In genomic region chr10:22993158-22993557, GRCm38 (mm10) we compare ENCODE assay signal across 16 mouse cellular contexts.
"Had no signal": no experiment of that assay in that cellular context is flagged by ENCODE, and none has a peak within 500 bp of the region (broad histone marks: within the 10 kb centered on the region; RNA-seq: fewer than 3 reads in every experiment).

No protein-coding gene starts in this region.

- H3K4me2 ChIP-seq: neural tube, embryonic 13.5 days; neural tube, embryonic 15.5 days; stomach, embryonic 15.5 days had no signal

- H3K27me3 ChIP-seq: neural tube, embryonic 13.5 days; neural tube, embryonic 15.5 days; stomach, embryonic 15.5 days had no signal

- H3K36me3 ChIP-seq: neural tube, embryonic 13.5 days; neural tube, embryonic 15.5 days; stomach, embryonic 15.5 days had no signal

- H3K4me1 ChIP-seq: neural tube, embryonic 13.5 days; neural tube, embryonic 15.5 days; stomach, embryonic 15.5 days had no signal

- H3K27ac ChIP-seq: neural tube, embryonic 13.5 days; neural tube, embryonic 15.5 days; stomach, embryonic 15.5 days; stomach, postnatal 0 days had no signal

- DNase-seq: retina, postnatal 1 day; right cerebral cortex, adult 18-20 months; right cerebral cortex, postnatal 14 days; right cerebral cortex, postnatal 25 days; right cerebral cortex, postnatal 4 days; spleen, adult 18-20 months; thymus, adult 18-20 months; thymus, adult 2 months; thymus, postnatal 14 days; thymus, postnatal 25 days; thymus, postnatal 36 days; thymus, postnatal 4 days had no signal

- H3K4me3 ChIP-seq: neural tube, embryonic 13.5 days; neural tube, embryonic 15.5 days; stomach, embryonic 15.5 days had no signal

- H3K9me3 ChIP-seq: neural tube, embryonic 13.5 days; neural tube, embryonic 15.5 days; stomach, embryonic 15.5 days had no signal

- H3K9ac ChIP-seq: neural tube, embryonic 13.5 days; neural tube, embryonic 15.5 days; stomach, embryonic 15.5 days had no signal
